Mouse (Mus musculus) heart, adult 2 months (tissue): ENCODE results near the gene Psma5. TPM values are rescaled to one million over a fixed set of nuclear protein-coding genes. Genes with fewer than 3 reads are reported as not detected.

Source experiments
- DNase-seq, 2 experiments: peaks; one replicate each; pipeline ENCODE4 v3.0.0; 2021
- H3K27ac ChIP-seq: fragments of 200-600 bp; 2 replicates; pipeline ENCODE4 v1.8.1; 2022
- H3K27me3 ChIP-seq: fragments of 200-500 bp; 2 replicates; pipeline ENCODE4 v1.6.1; 2012; ENCODE audit warnings: mild to moderate bottlenecking, low read length, inconsistent platforms, mixed read lengths; ENCODE audit not compliant: control insufficient read depth, insufficient read depth
- H3K36me3 ChIP-seq: fragments of 200-500 bp; 2 replicates; pipeline ENCODE4 v1.6.1; 2012; ENCODE audit warnings: low read length, inconsistent platforms; ENCODE audit not compliant: control insufficient read depth, insufficient read depth
- H3K4me1 ChIP-seq: fragments of 200-500 bp; 2 replicates; pipeline ENCODE4 v1.6.1; 2011; ENCODE audit warnings: low read length; ENCODE audit not compliant: control insufficient read depth, insufficient read depth
- H3K4me3 ChIP-seq: fragments of 200-600 bp; 2 replicates; pipeline ENCODE4 v1.8.1; 2022
- H3K79me2 ChIP-seq: fragments of 200-500 bp; replicated peaks from 2 replicates; pipeline ENCODE4 v1.6.1; 2012; ENCODE audit warnings: mild to moderate bottlenecking, inconsistent platforms, low read length, moderate library complexity, mixed read lengths; ENCODE audit not compliant: control insufficient read depth, insufficient read depth
- H3K9ac ChIP-seq: fragments of 200-500 bp; 2 replicates; pipeline ENCODE4 v1.6.1; 2012; ENCODE audit warnings: low read depth, mild to moderate bottlenecking, control low read depth, inconsistent platforms, low read length, mixed read lengths
- CTCF ChIP-seq: fragments of 200-600 bp; IDR thresholded peaks from 2 replicates; pipeline ENCODE4 v1.8.1; 2022; ENCODE audit warnings: antibody characterized with exemption, mild to moderate bottlenecking, moderate library complexity
- EP300 ChIP-seq: fragments of 200-500 bp; IDR thresholded peaks from 2 replicates; pipeline ENCODE4 v1.6.1; 2011; ENCODE audit warnings: low read depth, low read length, control low read depth; ENCODE audit not compliant: insufficient read depth
- POLR2A ChIP-seq: fragments of 200-500 bp; IDR thresholded peaks from 2 replicates; pipeline ENCODE4 v1.6.1; 2011; ENCODE audit warnings: mild to moderate bottlenecking, low read depth, low read length, control low read depth; ENCODE audit not compliant: insufficient read depth
- WGBS: fragments of 180-500 bp; shearing (Covaris S2); methylation state at CpG from one replicate; pipeline ENCODE4 v1.1.7; 2018; 5-methylcytosine and 5-hydroxymethylcytosine counted together
- intact Hi-C: fragments of 180-260 bp; cut with DNase I; formaldehyde crosslinking; loops from one replicate; pipeline ENCODE4 v1.15.1; 2025
- polyA plus RNA-seq: library from polyadenylated mRNA; depleted of rRNA; stranded (reverse); fragments of >200 nt; gene quantifications from 2 replicates; pipeline ENCODE4 v1.2.3, GENCODE M21; 2012
- total RNA-seq, 2 experiments: library from RNA; stranded (reverse); gene quantifications; 2 replicates each; pipeline ENCODE4 v1.2.3; 2021

The Psma5 gene
- total and polyA plus RNA-seq, 3 experiments, result 42.4 to 49.9 (median 48.1) TPM

GRCm38 (mm10) chr3:108321671-108322070 lies 64.9 kb downstream of the Psma5 start:
- H3K27me3 ChIP-seq, result no peaks in the 10 kb centered on the region
- no peaks in the 10 kb centered on the region for H3K79me2 ChIP-seq
- WGBS, result 63% methylated on average over 4 of the region's 4 CpGs
- no peak overlapping the region for H3K27ac ChIP-seq
- H3K36me3 ChIP-seq, result no peaks in the 10 kb centered on the region; the same call in 1 of the 2 replicates
- no peak for TF ChIP-seq EP300
- TF ChIP-seq CTCF, result no peak
- no peak for TF ChIP-seq POLR2A
- no peaks in the 10 kb centered on the region for H3K4me1 ChIP-seq
- DNase-seq, result no peak
- intact Hi-C loops, result no loop called here
- no peak overlapping the region for H3K4me3 ChIP-seq
- H3K9ac ChIP-seq, result no peak overlapping the region

- no peaks in the 10 kb centered on the region for H3K79me2 ChIP-seq
- no peak overlapping the region for H3K27ac ChIP-seq
- no peak overlapping the region for H3K4me3 ChIP-seq
- 48% methylated on average over 4 of the region's 4 CpGs for WGBS
- H3K36me3 ChIP-seq, result no peaks in the 10 kb centered on the region; the same call in 1 of the 2 replicates
- no peak for DNase-seq
- no peaks in the 10 kb centered on the region for H3K27me3 ChIP-seq
- H3K9ac ChIP-seq, result no peak overlapping the region
- H3K4me1 ChIP-seq, result no peaks in the 10 kb centered on the region
- no peak for TF ChIP-seq POLR2A
- no peak for TF ChIP-seq CTCF
- no peak for TF ChIP-seq EP300
- intact Hi-C loops, result no loop called here
Measured at GRCm38 (mm10) chr3:108322136-108322535, 65.4 kb downstream of the Psma5 start.

- Histone ChIP-seq H3K79me2 (no peaks in the 10 kb centered on the region), H3K36me3 (no peaks in the 10 kb centered on the region; the same call in 1 of the 2 replicates), H3K4me1 (no peaks in the 10 kb centered on the region), H3K4me3 (no peak overlapping the region), H3K27ac (no peak overlapping the region), H3K27me3 (no peaks in the 10 kb centered on the region), H3K9ac (no peak overlapping the region)
- TF ChIP-seq CTCF, result no peak
- no peak for TF ChIP-seq EP300
- TF ChIP-seq POLR2A, result no peak
- intact Hi-C loops, result no loop called here
- WGBS, result 97% methylated on average over 3 of the region's 3 CpGs
- DNase-seq, result no peak
Measured at GRCm38 (mm10) chr3:108322962-108323361, 66.2 kb downstream of the Psma5 start.

- 73% methylated on average over 4 of the region's 4 CpGs for WGBS
- intact Hi-C loops, result no loop called here
- H3K79me2 ChIP-seq, result no peaks in the 10 kb centered on the region
- no peaks in the 10 kb centered on the region for H3K4me1 ChIP-seq
- no peaks in the 10 kb centered on the region for H3K27me3 ChIP-seq
- H3K4me3 ChIP-seq, result no peak overlapping the region
- H3K27ac ChIP-seq, result no peak overlapping the region
- H3K9ac ChIP-seq, result no peak overlapping the region
- TF ChIP-seq POLR2A (no peak), CTCF (no peak), EP300 (no peak)
- no peak for DNase-seq
- no peaks in the 10 kb centered on the region for H3K36me3 ChIP-seq
Measured at GRCm38 (mm10) chr3:108324837-108325236, 68.1 kb downstream of the Psma5 start.

- Histone ChIP-seq H3K27ac (no peak overlapping the region), H3K27me3 (no peaks in the 10 kb centered on the region), H3K4me3 (no peak overlapping the region), H3K79me2 (no peaks in the 10 kb centered on the region), H3K9ac (no peak overlapping the region), H3K4me1 (no peaks in the 10 kb centered on the region), H3K36me3 (no peaks in the 10 kb centered on the region)
- intact Hi-C loops, result no loop called here
- no peak for TF ChIP-seq CTCF
- TF ChIP-seq POLR2A, result no peak
- TF ChIP-seq EP300, result no peak
- 94% methylated on average over 9 of the region's 9 CpGs for WGBS
- DNase-seq, result no peak
Measured at GRCm38 (mm10) chr3:108325521-108325920, 68.8 kb downstream of the Psma5 start.

- TF ChIP-seq EP300, result no peak
- no peak for TF ChIP-seq POLR2A
- no peak for TF ChIP-seq CTCF
- no peaks in the 10 kb centered on the region for H3K36me3 ChIP-seq
- H3K9ac ChIP-seq, result no peak overlapping the region
- no peak for DNase-seq
- 74% methylated on average over 8 of the region's 8 CpGs for whole genome bisulfite sequencing
- no peaks in the 10 kb centered on the region for H3K79me2 ChIP-seq
- intact Hi-C loops, result no loop called here
- H3K4me3 ChIP-seq, result no peak overlapping the region
- H3K4me1 ChIP-seq, result no peaks in the 10 kb centered on the region
- no peak overlapping the region for H3K27ac ChIP-seq
- H3K27me3 ChIP-seq, result no peaks in the 10 kb centered on the region
Measured at GRCm38 (mm10) chr3:108327275-108327674, 70.5 kb downstream of the Psma5 start.

- TF ChIP-seq POLR2A (no peak), EP300 (no peak), CTCF (no peak)
- H3K79me2 ChIP-seq, result no peaks in the 10 kb centered on the region
- WGBS, result 55% methylated on average over 3 of the region's 3 CpGs
- intact Hi-C loops, result loop anchor here (2.0 kb wide), 1 partner anchor 19 kb away; no protein-coding TSS in a partner anchor
- H3K36me3 ChIP-seq, result no peaks in the 10 kb centered on the region
- H3K4me3 ChIP-seq, result no peak overlapping the region
- peak overlapping the region; percentile 55; the same call in 1 of the 2 replicates for H3K27ac ChIP-seq
- H3K9ac ChIP-seq, result no peak overlapping the region
- H3K27me3 ChIP-seq, result no peaks in the 10 kb centered on the region
- DNase-seq, result peak; percentile 37 to 62
- H3K4me1 ChIP-seq, result no peaks in the 10 kb centered on the region
Measured at GRCm38 (mm10) chr3:108327916-108328315, 71.2 kb downstream of the Psma5 start.
